Mouse (Mus musculus): ENCODE data around the gene Fam57b.

DNA sequence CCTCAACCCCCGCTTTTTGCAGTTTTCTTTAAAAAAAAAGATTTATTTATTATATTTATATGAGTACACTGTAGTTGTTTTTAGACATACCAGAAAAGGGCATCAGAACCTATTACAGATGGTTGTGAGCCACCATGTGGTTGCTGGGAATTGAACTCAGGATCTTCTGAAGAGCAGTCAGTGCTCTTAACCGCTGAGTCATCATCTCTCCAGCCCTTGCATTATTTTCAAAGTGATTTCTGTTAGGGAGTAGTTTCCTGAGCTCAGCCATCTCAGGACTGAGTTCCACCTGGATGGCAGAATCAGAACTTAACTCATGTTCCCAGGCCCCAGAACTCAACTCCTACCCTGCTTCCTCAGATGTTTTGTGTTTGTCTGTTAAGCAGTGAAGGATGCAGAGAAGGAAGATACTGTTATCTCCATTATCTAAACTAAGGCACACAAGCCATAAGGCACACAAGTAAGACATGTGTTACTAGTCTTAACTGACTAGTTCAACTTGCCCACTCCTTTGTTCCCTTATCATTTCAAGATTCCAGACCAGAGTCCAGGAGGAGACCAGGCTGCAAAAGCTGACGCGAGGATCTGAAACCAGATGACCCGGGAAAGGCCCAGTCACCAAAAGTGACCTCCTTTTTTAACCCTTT, 12.4 kb downstream of the Fam57b start:
- no peak for TF ChIP-seq CTCF (IDR thresholded peaks at IDR 0.05; ENCODE audit: control insufficient read depth, insufficient read depth, insufficient replicate concordance, low read depth, low read length)
- TF ChIP-seq POLR2A (IDR thresholded peaks at IDR 0.05; ENCODE audit: control insufficient read depth, low read depth, low read length), result no peak

Data from testis, adult 2 months (tissue).